Comparison of ENCODE assay signal across 10 mouse cellular contexts in genomic region chr13:67844853-67845194, GRCm38 (mm10). TPM values are rescaled to one million over a fixed set of nuclear protein-coding genes. Genes with fewer than 3 reads are reported as not detected.
A peak's percentile ranks its signal among the peaks of the same experiment; 100 is the strongest.
DNase-seq lines count a peak whose midpoint lies in the region; ATAC-seq and TF ChIP-seq lines count a peak whose summit lies in the region.
"Had no signal": no experiment of that assay in that cellular context is flagged by ENCODE, and none has a peak within 500 bp of the region (broad histone marks: within the 10 kb centered on the region; RNA-seq: fewer than 3 reads in every experiment).

No protein-coding gene starts in this region.

- no peaks in the 10 kb centered on the region for H3K4me1 ChIP-seq in heart, embryonic 10.5 days
- no peaks in the 10 kb centered on the region for H3K4me1 ChIP-seq in ES-Bruce4 (ENCODE audit: control insufficient read depth, insufficient read depth, low read length)
- no peaks in the 10 kb centered on the region for H3K4me1 ChIP-seq in heart, postnatal 0 days (ENCODE audit: control insufficient read depth, insufficient read depth)
- no peaks in the 10 kb centered on the region for H3K4me1 ChIP-seq in liver, embryonic 15.5 days (replicated peaks)

- H3K27ac ChIP-seq in heart, embryonic 10.5 days = peak overlapping the region; percentile 56; the same call in 1 of the 2 replicates
- H3K27ac ChIP-seq in ES-Bruce4 (ENCODE audit: insufficient read depth, low read length) = peak overlapping the region; percentile 100
- no peak overlapping the region for H3K27ac ChIP-seq in heart, postnatal 0 days (ENCODE audit: low read depth)
- H3K27ac ChIP-seq in liver, embryonic 15.5 days (replicated peaks) = no peak overlapping the region

- H3K9me3 ChIP-seq in heart, embryonic 10.5 days = no peaks in the 10 kb centered on the region
- H3K9me3 ChIP-seq in ES-Bruce4 (replicated peaks; ENCODE audit: control insufficient read depth, insufficient read depth, low read length, poor library complexity, severe bottlenecking) = no peaks in the 10 kb centered on the region
- no peaks in the 10 kb centered on the region for H3K9me3 ChIP-seq in heart, postnatal 0 days (replicated peaks; ENCODE audit: control insufficient read depth, low read length)
- no peaks in the 10 kb centered on the region for H3K9me3 ChIP-seq in liver, embryonic 15.5 days (replicated peaks)

- DNase-seq in heart, embryonic 10.5 days (ENCODE audit: low spot score) = no peak
- no peak for DNase-seq in heart, adult 9 months (ENCODE audit: low spot score in 2 of 2)
- no peak for DNase-seq in heart, postnatal 0 days (ENCODE audit: low spot score)
- DNase-seq in embryo, embryonic 10.5 days (ENCODE audit: low spot score) = no peak
- no peak for DNase-seq in c-Kit-positive CD71-positive TER-119-positive erythroid progenitor cells, embryonic 14.5 days (ENCODE audit: low spot score)

- H3K27me3 ChIP-seq in heart, embryonic 10.5 days (ENCODE audit: insufficient read depth, poor library complexity, severe bottlenecking) = no peaks in the 10 kb centered on the region
- no peaks in the 10 kb centered on the region for H3K27me3 ChIP-seq in ES-Bruce4 (ENCODE audit: control insufficient read depth, insufficient read depth, low read length, poor library complexity, severe bottlenecking)
- H3K27me3 ChIP-seq in heart, postnatal 0 days (ENCODE audit: control insufficient read depth, insufficient read depth, low read length) = no peaks in the 10 kb centered on the region
- H3K27me3 ChIP-seq in liver, embryonic 15.5 days = no peaks in the 10 kb centered on the region

- H3K4me2 ChIP-seq in heart, postnatal 0 days (ENCODE audit: low read depth, low read length) = peak overlapping the region; percentile 58
- H3K4me2 ChIP-seq in liver, embryonic 15.5 days = peak overlapping the region; percentile 53

- 17% methylated on average over 8 of the region's 8 CpGs for WGBS in heart, embryonic 10.5 days
- WGBS in heart, postnatal 0 days = 19% methylated on average over 8 of the region's 8 CpGs
- WGBS in liver, embryonic 15.5 days (ENCODE audit: insufficient replicate concordance) = 23% methylated on average over 8 of the region's 8 CpGs

- TF ChIP-seq CTCF in ES-Bruce4 (IDR thresholded peaks at IDR 0.05; ENCODE audit: low read depth, low read length) = no peak
- no peak for TF ChIP-seq CTCF in heart, postnatal 0 days (IDR thresholded peaks at IDR 0.05; ENCODE audit: low read depth)

- TF ChIP-seq EP300 in ES-Bruce4 (IDR thresholded peaks at IDR 0.05; ENCODE audit: insufficient read depth, low read depth, low read length) = no peak
- TF ChIP-seq EP300 in heart, postnatal 0 days (IDR thresholded peaks at IDR 0.05; ENCODE audit: low read depth) = no peak

- H3K4me3 ChIP-seq in heart, embryonic 10.5 days = peak overlapping the region; percentile 59
- peak overlapping the region; percentile 55 for H3K4me3 ChIP-seq in ES-Bruce4 (ENCODE audit: low read depth, low read length)
- H3K4me3 ChIP-seq in heart, postnatal 0 days (ENCODE audit: low read depth, low read length) = peak overlapping the region; percentile 47
- H3K4me3 ChIP-seq in liver, embryonic 15.5 days (replicated peaks) = peak overlapping the region; percentile 36

- ATAC-seq in heart, postnatal 0 days (ENCODE audit: insufficient read depth, low read depth) = no peak
- no peak for ATAC-seq in liver, embryonic 15.5 days (ENCODE audit: insufficient read depth)
- ATAC-seq in CD4-positive, CD25-positive, alpha-beta regulatory T cell, adult 4 months = no peak

- H3K9ac ChIP-seq in ES-Bruce4 (ENCODE audit: low read depth, poor library complexity, severe bottlenecking) = peak overlapping the region; percentile 80
- peak overlapping the region; percentile 17; the same call in 1 of the 2 replicates for H3K9ac ChIP-seq in heart, postnatal 0 days (replicated peaks; ENCODE audit: low read depth, low read length)
- H3K9ac ChIP-seq in liver, embryonic 15.5 days = no peak overlapping the region

- no peak for TF ChIP-seq POLR2A in ES-Bruce4 (IDR thresholded peaks at IDR 0.05; ENCODE audit: insufficient read depth, low read length)

- H3K36me3 ChIP-seq in heart, embryonic 10.5 days = no peaks in the 10 kb centered on the region
- no peaks in the 10 kb centered on the region for H3K36me3 ChIP-seq in ES-Bruce4 (ENCODE audit: control insufficient read depth, insufficient read depth, low read length, poor library complexity, severe bottlenecking)
- no peaks in the 10 kb centered on the region for H3K36me3 ChIP-seq in heart, postnatal 0 days (replicated peaks; ENCODE audit: control insufficient read depth, insufficient read depth, low read length)
- no peaks in the 10 kb centered on the region for H3K36me3 ChIP-seq in liver, embryonic 15.5 days (replicated peaks)

RNA-seq across cellular contexts. Expression of gene Gm10037, which starts 13.9 kb away (rescaled TPM):
- 1.2 and 2.2 TPM in 2 replicates for polyA plus RNA-seq in heart, embryonic 10.5 days (2016; fragmentation: Nextera tagmentation; extraction: Ambion mirVana)
- 5.4 and 8.5 TPM in 2 replicates for polyA plus RNA-seq in ES-Bruce4 (2011; ENCODE audit: insufficient read depth, insufficient read length, low read depth, missing spikeins)
- not detected in 2 replicates for total RNA-seq in heart, postnatal 0 days (2014; rRNA removed; ENCODE audit: low replicate concordance)
- polyA plus RNA-seq in heart, postnatal 0 days (2015; fragmentation: Nextera tagmentation; extraction: Ambion mirVana) = 0.67 and 0.97 TPM in 2 replicates
- 0.18 and 0.31 TPM in 2 replicates for polyA plus RNA-seq in liver, embryonic 15.5 days (2015; fragmentation: Nextera tagmentation; extraction: Ambion mirVana)
- polyA plus RNA-seq in CD4-positive, CD25-positive, alpha-beta regulatory T cell, adult 4 months (2017; shearing (Covaris generic)) = 1 to 10 TPM in 1 of 2 experiments, not detected in 1; 1.1 TPM
- polyA plus RNA-seq: C2C12 had no signal

RNA-seq across cellular contexts. Expression of gene BC048507, which starts 18.3 kb away (rescaled TPM):
- not detected in 2 replicates for polyA plus RNA-seq in heart, embryonic 10.5 days (2016; fragmentation: Nextera tagmentation; extraction: Ambion mirVana)
- polyA plus RNA-seq in ES-Bruce4 (2011; ENCODE audit: insufficient read depth, insufficient read length, low read depth, missing spikeins) = not detected in 2 replicates
- total RNA-seq in heart, postnatal 0 days (2014; rRNA removed; ENCODE audit: low replicate concordance) = not detected in 2 replicates
- not detected in 2 replicates for polyA plus RNA-seq in heart, postnatal 0 days (2015; fragmentation: Nextera tagmentation; extraction: Ambion mirVana)
- polyA plus RNA-seq in liver, embryonic 15.5 days (2015; fragmentation: Nextera tagmentation; extraction: Ambion mirVana) = not detected in 2 replicates
- not detected for polyA plus RNA-seq in CD4-positive, CD25-positive, alpha-beta regulatory T cell, adult 4 months (2017; shearing (Covaris generic))
- total RNA-seq: left cerebral cortex, postnatal 36 days had no signal
- polyA plus RNA-seq: C2C12 had no signal

RNA-seq across cellular contexts. Expression of gene Zfp273, which starts 31.3 kb away (rescaled TPM):
- 4.3 and 5.6 TPM in 2 replicates for polyA plus RNA-seq in heart, embryonic 10.5 days (2016; fragmentation: Nextera tagmentation; extraction: Ambion mirVana)
- polyA plus RNA-seq in ES-Bruce4 (2011; ENCODE audit: insufficient read depth, insufficient read length, low read depth, missing spikeins) = 4.8 and 5.5 TPM in 2 replicates
- 0.85 and 2.5 TPM in 2 replicates for total RNA-seq in heart, postnatal 0 days (2014; rRNA removed; ENCODE audit: low replicate concordance)
- polyA plus RNA-seq in heart, postnatal 0 days (2015; fragmentation: Nextera tagmentation; extraction: Ambion mirVana) = 3.2 and 3.3 TPM in 2 replicates
- polyA plus RNA-seq in liver, embryonic 15.5 days (2015; fragmentation: Nextera tagmentation; extraction: Ambion mirVana) = 1.3 and 1.4 TPM in 2 replicates
- polyA plus RNA-seq in CD4-positive, CD25-positive, alpha-beta regulatory T cell, adult 4 months (2017; shearing (Covaris generic)) = 1 to 10 TPM; 6.1 to 8.8 TPM

Comparison
In these comparisons a context has a peak if more than half of its experiments do, and no peak if none do; other contexts are left out.
1. H3K27ac ChIP-seq: peak in heart, embryonic 10.5 days (single experiment) and ES-Bruce4 (single experiment); none in heart, postnatal 0 days (single experiment) and liver, embryonic 15.5 days (single experiment).
2. Peak in every context shown above with its lines, with median percentiles within 50 percentile points of each other: H3K4me3 ChIP-seq.